Mouse (Mus musculus) lung, postnatal 0 days (tissue): Measurements from ENCODE around the gene Ralgapa1.

Experiments
- CTCF ChIP-seq: IDR thresholded peaks from 2 replicates; pipeline ENCODE4 v1.5.1; 2016; ENCODE audit warnings: antibody characterized with exemption, mild to moderate bottlenecking
- EP300 ChIP-seq: IDR thresholded peaks from 2 replicates; pipeline ENCODE4 v1.6.1; 2016; ENCODE audit warnings: antibody characterized with exemption, mild to moderate bottlenecking, control low read depth

- TF ChIP-seq CTCF (no peak), EP300 (no peak)
These were observed 198.2 kb downstream of the Ralgapa1 start for GRCm38 (mm10) chr12:55622615-55623245.
